Mouse (Mus musculus) central nervous system, embryonic 14 days (tissue): ENCODE measurements around the gene March10. TPM values are rescaled to one million over a fixed set of nuclear protein-coding genes. Genes with fewer than 3 reads are reported as not detected.

Experiments used
- polyA plus RNA-seq: library from polyadenylated mRNA; depleted of rRNA; stranded (reverse); fragments of >200 nt; gene quantifications from 2 replicates; pipeline ENCODE4 v1.2.3, GENCODE M21; 2012; rRNA removed

March10 gene
- polyA plus RNA-seq: 0.13 and 0.17 TPM in 2 replicates

GRCm38 (mm10) chr11:105456497-105456907 is at the start of gene March10:
TSS of gene March10 (minus strand) at chr11:105456735.

Other genes starting within 250 kb of the March10 start
- gene Mrc2, start 164.1 kb downstream of the March10 start, polyA plus RNA-seq: 16.4 and 29.2 TPM in 2 replicates
- gene Tanc2, start 133.3 kb upstream of the March10 start, polyA plus RNA-seq: 32.2 and 35.3 TPM in 2 replicates